Mouse (Mus musculus): ENCODE measurements at regions not wholly inside any gene's neighbourhood (a gene's known extent, or its start where the extent isn't known, plus 50 kb on each side); places are given as distances from the start of the nearest gene placed in this dataset.

DNA sequence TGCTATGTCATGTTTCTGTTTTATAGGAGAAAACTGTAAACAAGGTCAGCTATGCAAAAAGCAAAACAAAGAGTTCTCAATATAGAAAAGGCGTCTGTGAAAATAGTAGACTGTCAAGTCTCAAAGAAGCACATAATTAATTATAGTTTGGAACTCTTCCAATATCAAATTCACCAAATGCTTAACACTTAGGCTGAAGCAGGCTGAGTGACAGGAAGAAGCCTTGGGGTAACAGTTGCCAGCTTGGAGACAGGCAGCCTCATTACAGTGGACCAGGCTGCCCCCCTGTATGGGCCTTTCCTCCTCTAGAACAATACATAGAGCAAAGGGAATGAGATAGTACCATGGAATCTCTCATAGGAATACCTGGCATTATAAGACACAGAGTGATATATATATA is 364.8 kb upstream of the Tenm2 start:
- no peak for DNase-seq

DNA sequence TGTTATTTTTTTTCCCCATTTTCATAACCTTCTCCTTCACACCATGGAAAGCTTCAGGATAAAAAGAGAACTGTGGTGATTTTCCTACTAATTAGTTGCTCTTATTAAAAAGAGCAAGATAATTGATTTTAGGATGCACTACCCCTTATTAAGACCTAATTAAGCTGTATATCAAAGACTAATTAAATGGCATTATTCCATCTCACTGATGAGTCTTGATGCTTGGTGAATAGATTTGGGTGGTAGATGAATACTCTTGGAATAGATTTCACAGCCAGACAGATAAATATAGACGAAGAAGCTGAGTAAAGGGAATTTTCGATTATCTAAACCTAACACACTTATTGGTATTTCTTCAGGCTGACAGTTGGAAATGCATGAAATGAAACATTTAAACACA is 346.5 kb upstream of the Tenm2 start:
- DNase-seq = no peak

GRCm38 (mm10) chr11:37533624-37534023 is 297.9 kb upstream of the Tenm2 start:
- no peak for DNase-seq

GRCm38 (mm10) chr11:37532476-37532875 is 296.7 kb upstream of the Tenm2 start:
- DNase-seq = peak; percentile 22

GRCm38 (mm10) chr11:37498463-37499015 is 262.8 kb upstream of the Tenm2 start:
- no peak for DNase-seq

GRCm38 (mm10) chr11:37497874-37498273 is 262.1 kb upstream of the Tenm2 start:
- no peak for DNase-seq

GRCm38 (mm10) chr11:37480236-37480635 is 244.5 kb upstream of the Tenm2 start:
- DNase-seq = peak; percentile 64

DNA sequence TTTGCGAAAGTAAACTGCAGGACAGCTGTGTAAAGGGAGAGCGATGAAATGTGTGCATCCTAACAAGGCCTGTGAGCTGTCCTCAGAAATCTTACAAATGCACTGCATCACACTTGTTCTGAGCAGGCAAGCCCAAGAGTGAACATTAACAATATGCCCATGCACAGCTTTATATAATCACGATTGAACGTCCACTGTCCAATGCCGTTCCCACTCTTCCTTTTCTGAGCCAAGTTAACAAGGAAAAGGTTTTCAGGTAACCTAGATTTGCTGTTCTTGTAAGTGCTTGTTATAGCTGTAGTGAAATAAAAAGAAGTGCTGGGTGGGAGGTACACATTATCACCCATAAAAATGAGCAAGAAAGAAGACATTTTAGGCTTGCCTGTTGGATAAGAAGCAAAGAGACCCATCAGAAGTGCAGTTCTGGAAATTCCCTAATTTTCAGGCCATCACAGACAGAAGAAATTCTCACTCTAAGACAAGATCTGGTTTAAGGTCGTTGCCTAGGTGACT is 243.3 kb upstream of the Tenm2 start:
- no peak for DNase-seq

DNA sequence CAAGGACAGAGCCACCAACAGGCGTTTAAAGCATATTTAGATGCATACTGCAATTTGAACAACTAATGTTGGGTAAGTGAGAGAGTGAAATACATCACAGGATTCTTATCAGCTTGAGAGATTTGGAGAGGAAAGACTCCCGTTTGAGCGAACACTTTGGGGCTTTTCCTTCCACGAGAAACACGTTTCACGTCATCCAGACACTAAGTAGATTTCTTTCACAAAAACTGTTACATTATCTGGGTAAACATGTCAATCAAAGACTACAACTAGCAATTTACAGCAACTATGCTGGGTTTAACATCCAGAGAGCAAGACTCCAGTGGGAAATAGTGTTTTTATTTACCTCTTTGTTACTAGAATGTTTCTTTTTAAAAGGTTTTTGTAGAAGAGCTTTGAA is 238.3 kb upstream of the Tenm2 start:
- no peak for DNase-seq

DNA sequence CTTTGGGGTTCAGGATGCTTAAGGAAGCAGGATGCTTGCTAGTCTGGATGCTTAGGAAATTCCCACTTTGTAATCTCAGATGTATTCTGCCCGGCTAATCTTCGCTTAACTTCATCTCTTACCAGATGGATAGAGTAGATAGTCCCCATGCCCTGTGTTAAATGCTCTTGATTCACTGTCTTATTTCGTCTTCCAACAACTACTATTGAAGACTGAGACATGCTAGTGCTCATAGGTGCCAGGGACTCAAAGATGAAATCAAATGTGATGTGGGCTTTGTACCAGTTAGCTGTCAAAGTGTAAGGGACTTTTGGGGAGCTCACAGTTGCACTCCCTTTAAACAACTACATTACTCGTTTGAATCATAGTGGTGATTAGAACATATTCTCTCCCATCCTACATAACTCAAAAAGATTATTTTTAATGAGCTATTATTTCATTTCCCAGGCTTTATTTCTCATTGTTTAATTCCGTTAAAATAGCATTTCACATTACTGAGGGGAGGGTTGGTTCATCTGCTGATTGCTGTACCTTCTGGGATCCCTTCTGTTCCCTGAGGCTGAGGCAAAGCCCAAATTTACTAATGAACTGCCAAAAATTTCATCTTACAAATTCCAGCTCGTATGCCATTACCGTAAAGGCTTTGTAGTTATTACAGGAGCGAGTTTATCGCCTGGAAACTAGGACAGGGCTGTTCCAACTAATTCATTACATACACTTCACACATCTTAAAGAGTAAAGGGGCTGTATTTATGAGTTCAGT is 228.1 kb upstream of the Tenm2 start:
- DNase-seq = no peak

DNA sequence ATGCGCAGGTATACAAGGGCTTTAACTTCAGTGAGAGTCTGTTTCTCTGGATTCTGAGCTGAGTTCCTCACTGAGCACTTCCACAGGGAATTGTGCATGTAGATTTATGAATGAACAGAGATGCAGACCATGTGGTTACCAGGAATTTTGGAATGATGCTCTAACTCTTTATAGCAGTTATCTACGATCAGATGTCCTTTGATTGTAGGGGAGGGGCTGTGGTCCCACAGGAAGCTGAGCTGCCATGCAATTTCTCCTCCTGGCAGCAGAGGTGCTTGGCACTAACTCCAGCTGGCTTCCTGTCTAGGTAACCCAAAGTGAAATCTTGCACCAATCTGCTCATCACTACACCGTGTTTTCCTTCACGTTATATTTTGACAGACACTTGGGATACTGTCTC is 226.6 kb upstream of the Tenm2 start:
- no peak for DNase-seq

DNA sequence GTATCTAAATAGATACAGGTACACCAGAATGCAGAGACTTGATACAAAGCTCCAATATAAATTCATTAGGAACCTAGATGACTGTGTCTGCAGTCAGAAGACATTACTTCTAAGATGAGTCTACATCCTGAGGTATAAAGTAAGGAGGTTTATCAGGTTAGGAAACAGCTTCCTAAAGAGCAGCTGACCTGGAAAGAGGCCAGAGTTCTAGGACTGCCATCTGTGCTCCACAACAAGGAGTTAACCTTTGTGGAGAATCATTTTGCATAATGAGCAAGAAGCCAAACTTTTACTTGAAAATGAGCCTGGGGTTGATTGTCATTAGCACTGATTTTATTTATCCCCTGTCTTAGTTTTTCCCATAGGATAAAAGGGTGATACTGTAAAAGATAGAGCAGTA is 211.6 kb upstream of the Tenm2 start:
- no peak for DNase-seq

DNA sequence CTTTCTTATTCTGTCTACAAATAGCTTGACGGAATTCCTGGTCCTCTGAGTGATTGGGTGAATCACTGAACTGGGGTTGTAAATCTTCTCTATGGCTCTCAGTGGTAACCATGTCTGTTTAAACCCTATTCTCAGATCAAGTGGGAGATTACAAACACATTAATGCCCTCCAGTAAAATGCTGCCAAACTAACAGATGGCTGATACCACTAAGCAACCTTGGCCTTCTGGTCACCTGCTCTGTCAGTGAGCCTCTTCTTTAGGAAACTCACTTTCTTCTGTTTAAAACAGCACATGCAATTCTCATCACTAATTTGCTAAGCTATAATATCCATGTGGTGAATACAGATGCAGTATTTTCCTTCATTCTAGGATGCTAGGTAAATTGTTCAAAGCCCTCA is 210.9 kb upstream of the Tenm2 start:
- DNase-seq = no peak

- no peak for DNase-seq
Measured at GRCm38 (mm10) chr11:37442781-37443180, 207.0 kb upstream of the Tenm2 start.

GRCm38 (mm10) chr11:37434600-37434999 is 198.8 kb upstream of the Tenm2 start:
- DNase-seq = no peak

- DNase-seq = no peak
Measured at GRCm38 (mm10) chr11:37424312-37425169, 188.8 kb upstream of the Tenm2 start.

DNA sequence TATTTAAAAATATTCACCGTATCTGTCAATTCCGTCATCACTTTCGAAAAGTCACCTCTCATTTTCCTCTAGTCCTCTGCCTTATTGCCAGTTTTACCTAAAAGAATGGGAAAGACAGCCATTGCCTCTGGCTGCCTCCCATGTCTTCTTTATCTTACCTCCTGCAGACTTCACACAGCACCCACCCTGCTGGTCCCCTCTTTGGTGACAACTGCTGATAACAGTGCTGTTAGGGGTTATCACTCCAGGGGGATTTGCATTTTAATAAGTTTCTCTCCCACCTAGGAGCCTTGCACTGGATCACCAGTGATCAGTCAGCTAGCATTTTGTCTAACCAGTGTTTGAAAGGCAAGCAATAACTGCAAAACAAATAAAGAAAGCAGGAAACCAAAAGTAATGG is 177.1 kb upstream of the Tenm2 start:
- DNase-seq = no peak

- no peak for DNase-seq
Measured at GRCm38 (mm10) chr11:37367971-37368370, 132.2 kb upstream of the Tenm2 start.

DNA sequence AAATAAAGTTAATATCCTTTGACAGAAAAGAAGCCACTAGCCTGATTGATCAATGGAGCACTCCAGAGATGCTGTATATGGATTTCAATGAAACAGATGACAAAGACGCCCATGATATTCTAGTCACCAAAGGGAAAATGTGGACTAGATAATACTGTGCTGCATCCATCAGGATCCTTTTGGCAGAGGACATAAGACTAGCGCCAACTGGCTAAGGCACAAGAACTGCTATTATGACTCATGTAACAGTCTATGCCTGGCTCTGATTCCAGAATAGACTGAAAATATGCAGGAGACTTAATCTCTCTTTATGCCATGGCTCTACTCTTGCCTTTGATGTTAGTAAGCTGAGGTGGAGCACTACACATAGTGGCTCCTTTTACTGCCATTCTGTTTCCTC is 128.7 kb upstream of the Tenm2 start:
- peak; percentile 4 for DNase-seq

DNA sequence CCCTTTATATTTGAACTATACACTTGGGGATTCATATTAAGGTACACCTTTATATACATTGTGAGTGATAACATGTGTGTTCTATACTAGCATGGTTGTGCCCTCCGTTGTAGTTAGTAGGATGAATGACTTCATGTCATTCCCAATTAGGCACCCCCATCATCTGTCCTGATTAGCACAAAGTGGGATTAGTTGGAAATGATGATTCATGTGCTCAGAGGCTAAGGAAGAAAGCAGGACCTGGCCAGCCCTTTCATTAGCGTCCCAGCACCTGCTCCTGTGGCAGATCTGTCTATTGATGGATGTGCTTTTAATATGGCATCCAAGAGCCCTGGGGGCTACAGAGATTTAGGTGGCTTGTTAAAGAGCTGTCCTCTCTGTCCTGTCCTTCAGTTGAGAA is 119.3 kb upstream of the Tenm2 start:
- no peak for DNase-seq

DNA sequence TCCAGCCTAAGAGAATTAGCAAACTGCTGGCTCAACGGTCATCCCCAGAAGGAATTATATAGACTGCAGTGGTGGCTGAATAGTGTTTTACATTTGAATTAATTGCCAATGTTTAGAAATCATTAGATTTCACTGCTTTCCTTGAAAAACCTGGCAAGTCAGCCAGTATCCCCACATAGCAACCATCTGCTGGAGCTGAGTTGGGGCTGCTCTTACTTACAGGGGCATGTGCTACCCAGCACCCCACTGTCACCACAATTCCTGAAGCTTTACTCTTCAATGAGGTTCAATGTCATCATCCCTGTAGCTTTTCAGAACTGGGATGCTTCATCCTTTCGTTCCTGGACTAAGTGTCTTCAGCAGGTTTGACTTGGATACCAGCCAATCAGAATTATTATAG is 73.9 kb upstream of the Tenm2 start:
- DNase-seq = no peak

DNA sequence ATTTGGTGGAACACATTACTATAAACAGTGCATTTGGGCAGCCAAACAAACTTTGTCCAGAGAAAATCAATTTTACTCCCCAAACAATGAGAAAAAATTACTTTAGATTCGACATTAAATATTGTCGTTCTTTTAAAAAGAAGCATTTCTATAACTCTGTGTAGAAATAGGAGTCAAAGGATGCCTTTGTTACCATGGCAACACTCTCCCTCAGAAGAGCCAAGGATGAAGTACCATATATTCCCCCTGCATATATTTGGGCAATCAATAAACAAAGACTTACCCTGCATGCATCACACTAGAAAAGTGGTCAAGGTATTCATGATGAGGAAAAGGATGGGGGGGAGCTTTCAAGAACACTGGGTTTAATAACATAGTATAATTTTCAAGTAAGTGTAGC is 70.9 kb upstream of the Tenm2 start:
- no peak for DNase-seq

Measured in adrenal gland, postnatal 10 days (tissue).